In the genomic region with DNA sequence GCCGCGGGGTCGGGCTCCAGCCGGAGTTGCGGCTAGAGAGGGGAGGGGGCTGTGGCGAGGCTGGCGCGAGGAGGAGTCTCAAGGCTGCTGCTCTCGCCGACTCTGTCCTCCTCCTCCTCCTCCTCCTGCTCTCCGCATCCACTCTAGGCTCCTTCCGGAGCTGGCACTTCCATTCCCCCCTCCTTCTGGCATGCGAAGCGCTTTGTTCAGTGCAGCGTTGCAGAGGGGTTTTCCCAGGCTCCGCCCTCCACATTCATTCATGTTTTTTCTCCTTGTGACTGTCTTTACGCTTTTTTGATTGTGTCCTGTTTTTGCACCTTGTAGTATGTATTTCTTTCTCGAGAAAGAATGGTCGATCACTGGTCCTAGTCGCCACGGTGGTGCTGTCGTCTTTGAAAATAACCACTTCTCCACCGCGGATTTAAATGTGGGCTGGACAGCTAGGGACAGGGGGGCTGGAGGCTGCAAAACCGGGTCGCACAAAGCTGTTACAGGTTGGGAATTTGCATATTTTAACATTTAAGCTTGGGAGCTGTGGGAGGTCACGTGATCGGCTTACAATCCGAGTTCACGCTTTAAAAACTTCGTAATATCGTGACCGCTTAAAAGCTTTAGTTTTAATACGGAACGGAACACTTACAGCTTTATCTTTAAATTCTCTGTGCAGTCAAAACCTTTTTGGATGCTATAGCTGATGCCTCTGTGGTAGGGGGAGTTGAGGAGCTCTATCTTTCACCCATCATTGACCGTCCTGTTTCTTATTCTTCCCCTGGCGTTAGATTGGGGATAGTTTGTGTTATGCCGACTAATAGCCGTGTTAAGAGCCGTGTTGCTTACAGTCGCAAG, we compare ENCODE assay signal across 8 mouse cellular contexts. TPM values are rescaled to one million over a fixed set of nuclear protein-coding genes. Genes with fewer than 3 reads are reported as not detected.
A peak's percentile ranks its signal among the peaks of the same experiment; 100 is the strongest.
DNase-seq lines count a peak whose midpoint lies in the region; ATAC-seq lines count a peak whose summit lies in the region.

No protein-coding gene starts in this region.

- H3K27me3 ChIP-seq in hindbrain, embryonic 13.5 days = no peaks in the 10 kb centered on the region

- WGBS in hindbrain, embryonic 13.5 days = under 1% methylated on average over 40 of the region's 41 CpGs

- H3K9ac ChIP-seq in hindbrain, embryonic 13.5 days = peak overlapping the region; percentile 97

- H3K36me3 ChIP-seq in hindbrain, embryonic 13.5 days = peaks cover 18% of the 10 kb centered on the region

- DNase-seq in R1 (ENCODE audit: low read depth, low spot score) = peak; percentile 92
- DNase-seq in cerebellum, adult 9-10 months = peak; percentile 73
- DNase-seq in frontal cortex, postnatal 14 days (ENCODE audit: low spot score in 2 of 2) = peak; percentile 56 to 59
- peak; percentile 42 for DNase-seq in left cerebral cortex, adult 11 months (ENCODE audit: low spot score)
- peak; percentile 71 for DNase-seq in lung, postnatal 25 days (ENCODE audit: low spot score)
- peak; percentile 23 for DNase-seq in retina, adult 2 months (ENCODE audit: low read depth, low spot score)
- DNase-seq in thymus, postnatal 14 days = peak; percentile 79

- peak overlapping the region; percentile 89 for H3K4me2 ChIP-seq in hindbrain, embryonic 13.5 days

- peak; percentile 81 for ATAC-seq in hindbrain, embryonic 13.5 days (ENCODE audit: low FRiP score)

- peak overlapping the region; percentile 89 for H3K4me3 ChIP-seq in hindbrain, embryonic 13.5 days

- peak overlapping the region; percentile 98 for H3K27ac ChIP-seq in hindbrain, embryonic 13.5 days

- H3K9me3 ChIP-seq in hindbrain, embryonic 13.5 days = no peaks in the 10 kb centered on the region

- peaks cover 36% of the 10 kb centered on the region for H3K4me1 ChIP-seq in hindbrain, embryonic 13.5 days (replicated peaks)

RNA-seq across cellular contexts. Expression of gene Hivep1, which starts 1.1 kb away (rescaled TPM):
- polyA plus RNA-seq in hindbrain, embryonic 13.5 days (2015; fragmentation: Nextera tagmentation; extraction: Ambion mirVana) = 19.2 and 21.1 TPM in 2 replicates

Comparison
In these comparisons a context has a peak if more than half of its experiments do, and no peak if none do; other contexts are left out.
1. Peak in every context shown above with its lines: DNase-seq, ATAC-seq, H3K4me3 ChIP-seq and H3K27ac ChIP-seq.
2. DNase-seq: peak in every context shown above with its lines; median percentile 92 in R1; 79 in thymus, postnatal 14 days; 73 in cerebellum, adult 9-10 months; 71 in lung, postnatal 25 days; 58 in frontal cortex, postnatal 14 days; 42 in left cerebral cortex, adult 11 months; 23 in retina, adult 2 months.